Mouse (Mus musculus) lung, adult 2 months (tissue): Measurements from ENCODE around the gene Morn4. TPM values are rescaled to one million over a fixed set of nuclear protein-coding genes. Genes with fewer than 3 reads are reported as not detected.

Experiments
- DNase-seq: peaks from one replicate; pipeline ENCODE4 v3.0.0; 2022
- H3K4me1 ChIP-seq: fragments of 200-500 bp; 2 replicates; pipeline ENCODE4 v1.6.1; 2011; ENCODE audit warnings: low read length; ENCODE audit not compliant: control insufficient read depth, insufficient read depth
- H3K4me3 ChIP-seq: fragments of 200-500 bp; replicated peaks from 2 replicates; pipeline ENCODE3; 2011; ENCODE audit warnings: low read depth, mild to moderate bottlenecking, control low read depth, low read length; ENCODE audit errors: extremely low read depth
- CTCF ChIP-seq: fragments of 200-500 bp; IDR thresholded peaks from 2 replicates; pipeline ENCODE4 v1.5.1; 2011; ENCODE audit warnings: mild to moderate bottlenecking, low read length, control low read depth; ENCODE audit not compliant: insufficient read depth
- POLR2A ChIP-seq: fragments of 200-500 bp; IDR thresholded peaks from 2 replicates; pipeline ENCODE4 v1.6.1; 2011; ENCODE audit warnings: low read depth, mild to moderate bottlenecking, control low read depth, low read length, borderline replicate concordance; ENCODE audit errors: extremely low read depth
- WGBS: fragments of 180-500 bp; shearing (Covaris S2); methylation state at CpG from one replicate; pipeline ENCODE4 v1.1.7; 2018; 5-methylcytosine and 5-hydroxymethylcytosine counted together
- polyA plus RNA-seq: library from polyadenylated mRNA; depleted of rRNA; stranded (reverse); fragments of >200 nt; gene quantifications from 2 replicates; pipeline ENCODE4 v1.2.3, GENCODE M21; 2012; rRNA removed

The Morn4 gene
- polyA plus RNA-seq, 1 experiment, result 9.0 TPM

GRCm38 (mm10) chr19:42034146-42034775, 51.9 kb downstream of the Morn4 start:
- DNase-seq, result no peak
- TF ChIP-seq CTCF (no peak), POLR2A (no peak)
- Histone ChIP-seq H3K4me1 (0 out of 2 replicates have a peak, but pooled peaks cover 2% of the 10 kb centered on the region), H3K4me3 (no peak overlapping the region)
- WGBS, result 64% methylated on average over 9 of the region's 9 CpGs

GRCm38 (mm10) chr19:42033611-42034010, 52.5 kb downstream of the Morn4 start:
- TF ChIP-seq CTCF (no peak), POLR2A (no peak)
- Histone ChIP-seq H3K4me3 (no peak overlapping the region), H3K4me1 (0 out of 2 replicates have a peak, but pooled peaks cover 2% of the 10 kb centered on the region)
- 87% methylated on average over 14 of the region's 14 CpGs for WGBS
- no peak for DNase-seq

GRCm38 (mm10) chr19:42031112-42031511, 55.0 kb downstream of the Morn4 start:
- H3K4me1 ChIP-seq, result 0 out of 2 replicates have a peak, but pooled peaks cover 2% of the 10 kb centered on the region
- no peak for DNase-seq
- H3K4me3 ChIP-seq, result no peak overlapping the region
- TF ChIP-seq POLR2A, result no peak
- TF ChIP-seq CTCF, result no peak
- WGBS, result 84% methylated on average over 5 of the region's 5 CpGs

- Histone ChIP-seq H3K4me3 (no peak overlapping the region), H3K4me1 (no peaks in the 10 kb centered on the region)
- TF ChIP-seq CTCF, result peak; percentile 96
- TF ChIP-seq POLR2A, result no peak
- WGBS, result 1% methylated on average over 5 of the region's 5 CpGs
- DNase-seq, result peak; percentile 82
Observed at GRCm38 (mm10) chr19:42026158-42026557, 60.0 kb downstream of the Morn4 start.

Other genes starting within 250 kb of the Morn4 start
- 3.3 and 4.3 TPM in 2 replicates for gene Frat2, start 238.2 kb downstream of the Morn4 start, polyA plus RNA-seq
- 4.1 and 5.5 TPM in 2 replicates for gene Rrp12, start 190.2 kb downstream of the Morn4 start, polyA plus RNA-seq
- 123 and 169 TPM in 2 replicates for gene Pgam1, start 174.4 kb downstream of the Morn4 start, polyA plus RNA-seq
- gene Exosc1, start 152.9 kb downstream of the Morn4 start, polyA plus RNA-seq, result 12.2 and 16.0 TPM in 2 replicates
- 67.4 and 91.5 TPM in 2 replicates for gene Zdhhc16, start 152.9 kb downstream of the Morn4 start, polyA plus RNA-seq
- gene Mms19, start 105.2 kb downstream of the Morn4 start, polyA plus RNA-seq, result 53.7 and 57.0 TPM in 2 replicates
- gene Ubtd1, start 104.6 kb downstream of the Morn4 start, polyA plus RNA-seq, result 26.0 and 31.7 TPM in 2 replicates
- 0.14 and 0.20 TPM in 2 replicates for gene Ankrd2, start 50.4 kb downstream of the Morn4 start, polyA plus RNA-seq
- gene Hoga1, start 40.7 kb downstream of the Morn4 start, polyA plus RNA-seq, result 7.6 and 8.7 TPM in 2 replicates
- 1.1 and 1.4 TPM in 2 replicates for gene 4933411K16Rik, start 34.1 kb downstream of the Morn4 start, polyA plus RNA-seq
- 29.1 and 34.8 TPM in 2 replicates for gene Pi4k2a, start 4.1 kb upstream of the Morn4 start, polyA plus RNA-seq
- gene Avpi1, start 42.7 kb upstream of the Morn4 start, polyA plus RNA-seq, result 46.8 and 69.6 TPM in 2 replicates
- 215 and 250 TPM in 2 replicates for gene Marveld1, start 61.0 kb upstream of the Morn4 start, polyA plus RNA-seq
- 39.3 and 53.9 TPM in 2 replicates for gene Zfyve27, start 77.6 kb upstream of the Morn4 start, polyA plus RNA-seq
- 4.9 and 9.4 TPM in 2 replicates for gene Sfrp5, start 115.9 kb upstream of the Morn4 start, polyA plus RNA-seq
- 0.08 and 0.30 TPM in 2 replicates for gene Golga7b, start 161.2 kb upstream of the Morn4 start, polyA plus RNA-seq